8 mouse cellular contexts compared by ENCODE assay signal in genomic region chr11:30160625-30161172, GRCm38 (mm10).
DNase-seq lines count a peak whose midpoint lies in the region; ATAC-seq and TF ChIP-seq lines count a peak whose summit lies in the region.

No protein-coding gene starts in this region.

- H3K4me3 ChIP-seq in liver, embryonic 14.5 days (ENCODE audit: insufficient read depth in 1 of 2, low read depth in 2 of 2, low read length in 2 of 2), result no peak overlapping the region

- H3K9me3 ChIP-seq in liver, embryonic 14.5 days (ENCODE audit: control insufficient read depth, low read length), result no peaks in the 10 kb centered on the region

- peak; percentile 24 for DNase-seq in gastrocnemius, postnatal 25 days
- no peak for DNase-seq in gastrocnemius, postnatal 4 days (ENCODE audit: low spot score in 2 of 2)
- DNase-seq in ES-CJ7 (ENCODE audit: low read depth, low spot score), result peak; percentile 65
- DNase-seq in heart, adult 8-10 months (ENCODE audit: low spot score), result peak; percentile 44
- DNase-seq in liver, embryonic 14.5 days (ENCODE audit: low read depth in 3 of 3, low spot score in 3 of 3), result peak; percentile 56 to 68 (median 56)
- no peak for DNase-seq in urinary bladder, adult 2 months (ENCODE audit: low spot score)
- no peak for DNase-seq in ovary, postnatal 36 days (ENCODE audit: low spot score)

- no peak for TF ChIP-seq CTCF in liver, embryonic 14.5 days (IDR thresholded peaks at IDR 0.05; ENCODE audit: low read depth)

- peak overlapping the region; percentile 59 for H3K27ac ChIP-seq in liver, embryonic 14.5 days

- WGBS in liver, embryonic 14.5 days (ENCODE audit: insufficient replicate concordance), result 16% methylated on average over 4 of the region's 4 CpGs

- peaks cover 55 to 61% of the 10 kb centered on the region in 2 experiments for H3K4me1 ChIP-seq in liver, embryonic 14.5 days (replicated peaks; ENCODE audit: control insufficient read depth in 2 of 2, insufficient read depth in 2 of 2, low read length in 1 of 2)

- H3K36me3 ChIP-seq in liver, embryonic 14.5 days (replicated peaks; ENCODE audit: control insufficient read depth, insufficient read depth, low read depth), result no peaks in the 10 kb centered on the region

- no peaks in the 10 kb centered on the region; the same call in 1 of the 2 replicates for H3K27me3 ChIP-seq in liver, embryonic 14.5 days (ENCODE audit: control insufficient read depth, insufficient read depth, low read length)

- peak overlapping the region; percentile 47 for H3K9ac ChIP-seq in liver, embryonic 14.5 days (replicated peaks)

- H3K4me2 ChIP-seq in liver, embryonic 14.5 days (ENCODE audit: low read depth), result peak overlapping the region; percentile 50

- ATAC-seq in liver, embryonic 14.5 days (ENCODE audit: insufficient read depth), result peak; percentile 79
- ATAC-seq in activated CD4-positive, CD25-positive, alpha-beta regulatory T cell, adult 4 months, result no peak

- 0 out of 2 replicates have a peak, but pooled peaks have one; percentile 9 for TF ChIP-seq EP300 in liver, embryonic 14.5 days (IDR thresholded peaks at IDR 0.05; ENCODE audit: low read depth)

Comparison
In these comparisons a context has a peak if more than half of its experiments do, and no peak if none do; other contexts are left out.
1. DNase-seq: peak in gastrocnemius, postnatal 25 days (single experiment), ES-CJ7 (single experiment), heart, adult 8-10 months (single experiment) and liver, embryonic 14.5 days (3 of 3); none in gastrocnemius, postnatal 4 days (0 of 2), urinary bladder, adult 2 months (single experiment) and ovary, postnatal 36 days (single experiment).